ENCODE assay signal across 8 mouse cellular contexts in genomic region chr12:86945126-86945525, GRCm38 (mm10). TPM values are rescaled to one million over a fixed set of nuclear protein-coding genes. Genes with fewer than 3 reads are reported as not detected.
DNase-seq lines count a peak whose midpoint lies in the region; ATAC-seq and TF ChIP-seq lines count a peak whose summit lies in the region.

No protein-coding gene starts in this region.

- no peaks in the 10 kb centered on the region for H3K36me3 ChIP-seq in heart, embryonic 10.5 days
- H3K36me3 ChIP-seq in hindbrain, embryonic 15.5 days = no peaks in the 10 kb centered on the region

- H3K27me3 ChIP-seq in heart, embryonic 10.5 days (ENCODE audit: insufficient read depth, poor library complexity, severe bottlenecking) = no peaks in the 10 kb centered on the region
- no peaks in the 10 kb centered on the region for H3K27me3 ChIP-seq in hindbrain, embryonic 15.5 days

- H3K27ac ChIP-seq in heart, embryonic 10.5 days = no peak overlapping the region
- no peak overlapping the region for H3K27ac ChIP-seq in bone marrow, adult 2 months (ENCODE audit: control insufficient read depth, insufficient read depth, low read depth, low read length, poor library complexity)
- peak overlapping the region; percentile 73 for H3K27ac ChIP-seq in hindbrain, embryonic 15.5 days (replicated peaks)

- no peak overlapping the region; the same call in 1 of the 2 replicates for H3K9ac ChIP-seq in hindbrain, embryonic 15.5 days

- no peaks in the 10 kb centered on the region for H3K9me3 ChIP-seq in heart, embryonic 10.5 days
- H3K9me3 ChIP-seq in hindbrain, embryonic 15.5 days = no peaks in the 10 kb centered on the region

- ATAC-seq in hindbrain, embryonic 15.5 days (ENCODE audit: low FRiP score, low read depth) = no peak

- intact Hi-C loops in left cerebral cortex, postnatal 36 days (cut with DNase I) = loop anchor here (5.0 kb wide), 1 partner anchor 173 kb away; no protein-coding TSS in a partner anchor

- H3K4me3 ChIP-seq in heart, embryonic 10.5 days = no peak overlapping the region
- no peak overlapping the region for H3K4me3 ChIP-seq in bone marrow, adult 2 months (replicated peaks; ENCODE audit: control insufficient read depth, low read depth, low read length)
- H3K4me3 ChIP-seq in hindbrain, embryonic 15.5 days = no peak overlapping the region

- no peak overlapping the region for H3K4me2 ChIP-seq in hindbrain, embryonic 15.5 days

- H3K4me1 ChIP-seq in heart, embryonic 10.5 days = peaks cover 49% of the 10 kb centered on the region
- peaks cover 4% of the 10 kb centered on the region for H3K4me1 ChIP-seq in bone marrow, adult 2 months (ENCODE audit: control insufficient read depth, insufficient read depth, low read length)
- peaks cover 69% of the 10 kb centered on the region for H3K4me1 ChIP-seq in hindbrain, embryonic 15.5 days (replicated peaks)

- TF ChIP-seq POLR2A in bone marrow, adult 2 months (IDR thresholded peaks at IDR 0.05; ENCODE audit: borderline replicate concordance, control insufficient read depth, low read depth, low read length) = no peak

- whole genome bisulfite sequencing in heart, embryonic 10.5 days = 13% methylated on average over 4 of the region's 4 CpGs
- 2% methylated on average over 4 of the region's 4 CpGs for WGBS in bone marrow, adult 2 months
- 1% methylated on average over 4 of the region's 4 CpGs for WGBS in hindbrain, embryonic 15.5 days

- peak; percentile 45; the same call in 1 of the 2 replicates for TF ChIP-seq CTCF in bone marrow, adult 2 months (IDR thresholded peaks at IDR 0.05; ENCODE audit: control insufficient read depth, insufficient read depth, low read length)

- DNase-seq in heart, adult 18-20 months = peak; percentile 82 to 84
- DNase-seq in heart, embryonic 10.5 days (ENCODE audit: low spot score) = no peak
- DNase-seq in fibroblast of lung, adult 2 months (ENCODE audit: low read depth) = peak; percentile 74
- DNase-seq in left cerebral cortex, postnatal 36 days (ENCODE audit: low spot score in 2 of 2) = peak; percentile 62 to 67
- peak; percentile 88 for DNase-seq in naive thymus-derived CD4-positive, alpha-beta T cell, adult 2 months (ENCODE audit: low read depth)
- peak; percentile 87 for DNase-seq in telencephalon, adult 2 months (ENCODE audit: low read depth, low spot score)

RNA-seq across cellular contexts. Expression of gene Cipc, which starts 1.7 kb away (rescaled TPM):
- total RNA-seq in heart, adult 18-20 months (2021) = 10 to 100 TPM; 37.1 to 40.8 TPM
- polyA plus RNA-seq in heart, embryonic 10.5 days (2016; fragmentation: Nextera tagmentation; extraction: Ambion mirVana) = 26.7 and 33.8 TPM in 2 replicates
- polyA plus RNA-seq in bone marrow, adult 2 months (2011; ENCODE audit: insufficient read depth, insufficient read length, low replicate concordance, missing spikeins) = 5.5 and 5.9 TPM in 2 replicates
- polyA plus RNA-seq in hindbrain, embryonic 15.5 days (2015; fragmentation: Nextera tagmentation; extraction: Ambion mirVana) = 45.1 and 46.1 TPM in 2 replicates
- total RNA-seq in left cerebral cortex, postnatal 36 days (2021) = 10 to 100 TPM; 82.2 to 93.0 TPM

RNA-seq across cellular contexts. Expression of gene Zdhhc22, which starts 45.1 kb away (rescaled TPM):
- not detected for total RNA-seq in heart, adult 18-20 months (2021)
- polyA plus RNA-seq in heart, embryonic 10.5 days (2016; fragmentation: Nextera tagmentation; extraction: Ambion mirVana) = not detected in 2 replicates
- not detected in 2 replicates for polyA plus RNA-seq in bone marrow, adult 2 months (2011; ENCODE audit: insufficient read depth, insufficient read length, low replicate concordance, missing spikeins)
- polyA plus RNA-seq in hindbrain, embryonic 15.5 days (2015; fragmentation: Nextera tagmentation; extraction: Ambion mirVana) = 21.8 and 22.0 TPM in 2 replicates
- total RNA-seq in left cerebral cortex, postnatal 36 days (2021) = 10 to 100 TPM; 51.6 to 58.0 TPM

Comparison
In these comparisons a context has a peak if more than half of its experiments do, and no peak if none do; other contexts are left out.
1. RNA of gene Zdhhc22, which starts 45.1 kb away (polyA plus RNA-seq): 21.8 to 22.0 TPM in hindbrain, embryonic 15.5 days; not detected in bone marrow, adult 2 months and not detected in heart, embryonic 10.5 days; every median in the first group is over 10 times any median in the second.